Mouse (Mus musculus) heart, postnatal 14 days (tissue): ENCODE measurements around the gene Arl3. TPM values are rescaled to one million over a fixed set of nuclear protein-coding genes. Genes with fewer than 3 reads are reported as not detected.

Experiments used
- DNase-seq, 2 experiments: peaks; one replicate each; pipeline ENCODE4 v3.0.0; 2021 to 2022
- intact Hi-C: fragments of 180-260 bp; cut with DNase I; formaldehyde crosslinking; loops from one replicate; pipeline ENCODE4 v1.15.1; 2025
- total RNA-seq, 2 experiments: library from RNA; stranded (reverse); gene quantifications; 2 replicates each; pipeline ENCODE4 v1.2.3; 2021

Gene Arl3
- total RNA-seq, 2 experiments from 2014 or later = 29.7 to 30.0 TPM

DNA sequence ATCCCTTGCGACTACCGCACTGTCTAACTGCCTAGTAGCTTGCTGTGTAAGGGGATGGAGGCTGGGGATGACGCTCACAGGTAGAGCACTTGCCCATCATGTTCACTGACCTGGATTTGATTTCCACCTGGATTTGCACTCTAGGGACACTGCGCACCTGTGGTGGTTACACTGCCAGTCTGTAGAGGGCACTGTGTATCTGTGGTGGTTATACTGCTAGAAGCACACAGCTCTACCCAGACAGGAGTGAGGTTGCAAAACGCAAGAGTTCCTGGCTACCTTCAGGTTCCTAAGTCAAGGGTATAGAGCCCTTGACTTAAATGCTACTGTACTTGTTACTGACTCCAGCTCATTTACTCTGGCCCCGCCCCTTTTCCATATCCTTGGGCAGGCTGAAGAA is 34.8 kb downstream of the Arl3 start:
- intact Hi-C loops = no loop called here
- no peak for DNase-seq

DNA sequence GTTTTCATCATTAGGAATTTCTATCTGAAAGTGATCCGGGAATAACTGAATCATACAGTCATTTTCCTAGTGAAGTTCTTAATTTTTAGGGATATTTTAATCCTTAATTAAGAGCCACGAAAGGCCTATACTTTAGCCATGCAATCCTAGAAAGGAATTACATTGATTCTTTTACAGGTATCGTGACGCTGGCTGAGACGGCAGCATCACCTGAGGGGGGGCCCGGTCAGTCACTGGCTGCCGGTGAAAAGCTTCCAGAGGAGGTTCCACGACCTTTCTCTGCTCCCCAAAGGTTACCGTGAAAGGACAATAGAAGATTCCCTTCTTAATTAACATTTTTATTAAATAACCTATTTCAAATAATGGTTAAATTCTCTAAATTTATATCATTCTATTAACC is 35.6 kb downstream of the Arl3 start:
- intact Hi-C loops = no loop called here
- DNase-seq = no peak

DNA sequence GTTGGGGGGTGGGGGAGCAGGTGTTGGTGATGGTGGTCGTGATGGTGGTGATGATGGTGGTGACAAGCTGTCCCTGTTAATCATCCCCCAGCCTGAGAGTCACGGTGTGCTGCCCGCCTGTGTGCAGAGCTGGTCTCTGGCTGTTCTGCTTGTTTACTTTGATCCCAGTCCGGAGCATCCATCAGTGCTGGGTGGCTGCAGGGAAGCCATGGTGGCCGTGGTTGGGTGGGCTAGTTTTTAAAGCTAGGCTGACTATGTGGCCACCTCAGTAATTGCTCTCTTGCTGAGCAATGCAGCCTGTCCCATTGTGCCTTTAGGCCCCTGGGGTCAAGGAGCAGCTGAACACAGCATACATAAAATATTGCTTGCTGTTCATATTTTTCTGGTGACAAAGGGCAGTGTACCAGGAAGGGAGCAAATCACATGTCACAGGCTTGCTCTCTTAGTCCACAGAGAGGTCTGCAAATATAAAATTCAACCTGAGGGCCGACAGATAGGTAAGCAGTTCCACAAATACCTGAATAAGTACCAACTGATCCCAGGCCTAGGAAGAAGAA is 38.4 kb downstream of the Arl3 start:
- no peak for DNase-seq
- intact Hi-C loops = no loop called here

DNA sequence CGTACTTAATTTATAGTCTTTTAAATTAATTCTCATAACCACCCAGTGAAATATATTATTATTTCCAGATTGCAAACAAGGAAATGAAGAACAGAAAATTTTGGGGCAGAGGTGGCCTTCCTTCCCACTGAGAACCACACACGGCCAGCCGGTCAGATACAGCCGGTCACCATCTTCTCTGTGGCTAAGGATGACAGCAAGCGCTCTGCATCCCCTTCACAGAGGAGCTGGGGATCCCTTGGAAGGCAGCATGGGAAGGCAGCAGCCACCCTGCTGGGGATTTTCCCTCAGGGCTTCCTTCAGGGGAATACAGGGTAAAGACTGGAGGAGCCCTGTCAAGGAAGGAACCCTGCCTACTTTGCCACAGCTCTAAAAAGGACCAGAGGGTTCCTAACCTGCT is 39.5 kb downstream of the Arl3 start:
- intact Hi-C loops = no loop called here

DNA sequence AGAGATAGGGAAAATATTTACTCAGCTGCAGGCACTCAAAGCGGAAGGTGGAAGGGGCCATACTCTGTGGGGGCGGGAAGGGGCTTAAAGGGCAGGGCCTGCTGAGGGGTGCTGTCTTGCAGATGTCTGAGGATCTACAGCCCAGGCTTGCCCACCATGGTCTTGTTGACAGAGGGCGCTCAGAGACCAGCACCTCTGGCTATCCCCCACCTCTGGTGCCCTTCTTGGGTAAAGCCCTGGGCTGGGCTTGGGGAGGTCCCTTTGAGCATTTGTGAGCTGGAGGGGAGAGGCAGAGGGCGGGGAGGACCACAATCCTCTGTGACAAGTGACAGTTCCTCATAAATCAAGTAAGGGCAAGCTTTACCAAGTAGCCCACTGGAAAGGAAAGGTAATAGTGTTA is 39.9 kb downstream of the Arl3 start:
- DNase-seq = no peak
- intact Hi-C loops = no loop called here

More for the DNA sequence above, 39.5 kb downstream of the Arl3 start:
- DNase-seq = no peak

DNA sequence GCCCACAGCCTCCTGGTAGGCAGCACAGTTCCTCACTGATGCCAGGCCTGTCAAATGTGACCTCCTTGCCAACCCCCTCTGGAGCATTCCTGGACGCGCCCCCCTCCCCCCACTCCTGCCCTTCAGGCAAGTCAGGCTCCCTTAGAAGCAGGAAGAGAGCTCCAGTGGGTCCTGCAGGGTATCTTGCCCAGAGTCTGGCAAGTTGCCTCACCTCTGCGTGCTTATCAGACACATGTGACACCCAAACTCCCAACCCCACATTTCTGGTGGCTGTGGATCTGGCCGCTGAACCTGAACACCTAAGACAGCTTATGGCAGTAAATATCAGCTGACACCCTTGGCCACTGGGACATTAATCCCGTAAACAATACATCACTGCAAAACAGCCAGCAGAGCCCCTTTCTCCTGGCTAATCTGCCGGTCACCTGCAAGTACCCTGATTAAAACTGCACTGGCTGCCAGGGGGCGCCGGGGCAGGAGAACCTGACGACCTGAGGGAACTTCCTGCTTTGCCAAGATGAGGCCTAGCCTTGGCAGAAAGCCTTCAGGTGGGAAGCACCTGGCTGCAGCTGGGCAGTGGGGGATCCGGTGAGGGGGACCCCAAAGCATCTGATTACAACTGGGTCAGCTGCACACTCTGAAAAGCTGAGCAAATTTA is 40.8 kb downstream of the Arl3 start:
- intact Hi-C loops = no loop called here
- DNase-seq = peak; percentile 62 to 71

DNA sequence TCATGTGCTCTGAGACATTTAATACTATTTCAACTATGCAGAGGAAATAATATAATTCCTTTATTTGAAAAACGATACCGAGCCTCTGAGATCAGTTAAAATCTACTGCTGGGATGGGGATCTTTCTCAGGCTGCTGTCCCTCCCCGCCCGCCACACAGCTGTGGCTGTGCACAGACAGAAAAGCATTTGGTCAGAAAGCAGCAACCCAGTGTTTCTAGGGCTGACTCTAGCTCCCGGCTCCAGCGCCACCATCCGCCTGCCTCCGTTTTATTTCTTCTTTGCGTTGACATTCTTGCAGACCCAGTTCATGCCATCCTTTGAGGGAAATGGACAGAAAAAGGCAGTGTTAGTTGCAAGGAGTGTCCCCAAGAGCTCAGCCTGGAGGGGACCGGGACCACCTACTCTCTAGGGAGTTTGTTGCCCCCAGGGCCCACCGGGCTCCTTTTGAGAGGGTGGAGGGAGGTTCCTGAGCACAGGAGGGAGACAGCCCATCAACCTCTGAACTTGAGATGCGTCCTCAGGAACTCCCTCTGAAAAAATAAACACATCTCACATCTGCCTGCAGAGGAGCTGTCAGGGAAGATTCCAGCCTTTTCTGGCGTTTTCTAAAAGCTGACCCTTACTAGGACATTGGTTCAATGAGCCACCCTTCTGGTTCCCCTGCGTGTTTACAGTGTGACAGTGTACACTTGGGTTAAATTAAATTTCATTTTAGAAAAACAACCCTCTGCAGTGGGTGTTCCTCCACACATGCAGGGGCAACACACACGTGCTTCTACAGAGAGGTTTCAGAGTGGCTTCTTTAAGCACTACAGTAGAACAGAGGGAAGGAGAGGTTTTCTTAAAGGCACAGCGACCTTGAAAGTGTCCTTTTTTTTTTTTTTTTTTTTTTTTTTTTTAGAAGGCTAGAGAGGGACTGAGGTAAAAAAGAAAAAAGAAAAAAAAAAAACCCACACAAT is 41.6 kb downstream of the Arl3 start:
- DNase-seq = no peak

DNA sequence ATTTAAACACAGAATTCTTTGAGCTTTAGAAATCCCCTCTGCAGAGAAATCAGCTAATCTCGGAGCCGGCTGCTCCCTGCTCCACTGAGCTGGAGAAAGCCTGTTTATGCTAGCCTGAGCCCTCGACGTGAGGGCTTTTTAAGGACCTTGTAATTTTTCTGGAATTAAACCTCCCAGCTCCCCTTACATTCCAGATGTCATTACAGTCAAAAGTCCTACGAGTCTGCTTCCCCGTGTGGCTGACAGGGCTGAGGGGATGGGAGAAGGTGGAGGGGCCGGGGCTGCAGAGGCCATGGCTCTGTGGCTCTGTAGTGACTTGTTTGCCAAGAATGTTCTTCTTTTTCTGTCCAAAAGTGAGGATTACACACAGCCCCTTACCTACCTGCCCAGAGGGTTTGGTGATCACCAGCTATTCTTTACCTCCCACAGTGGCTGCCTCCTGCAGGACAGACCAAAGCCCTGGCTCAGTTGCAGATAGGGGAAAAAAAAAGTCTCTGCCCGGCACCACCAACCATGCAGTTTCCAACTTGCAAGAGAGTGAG is 42.5 kb downstream of the Arl3 start:
- no peak for DNase-seq
- intact Hi-C loops = no loop called here

More for the DNA sequence above, 41.6 kb downstream of the Arl3 start:
- intact Hi-C loops = no loop called here

DNA sequence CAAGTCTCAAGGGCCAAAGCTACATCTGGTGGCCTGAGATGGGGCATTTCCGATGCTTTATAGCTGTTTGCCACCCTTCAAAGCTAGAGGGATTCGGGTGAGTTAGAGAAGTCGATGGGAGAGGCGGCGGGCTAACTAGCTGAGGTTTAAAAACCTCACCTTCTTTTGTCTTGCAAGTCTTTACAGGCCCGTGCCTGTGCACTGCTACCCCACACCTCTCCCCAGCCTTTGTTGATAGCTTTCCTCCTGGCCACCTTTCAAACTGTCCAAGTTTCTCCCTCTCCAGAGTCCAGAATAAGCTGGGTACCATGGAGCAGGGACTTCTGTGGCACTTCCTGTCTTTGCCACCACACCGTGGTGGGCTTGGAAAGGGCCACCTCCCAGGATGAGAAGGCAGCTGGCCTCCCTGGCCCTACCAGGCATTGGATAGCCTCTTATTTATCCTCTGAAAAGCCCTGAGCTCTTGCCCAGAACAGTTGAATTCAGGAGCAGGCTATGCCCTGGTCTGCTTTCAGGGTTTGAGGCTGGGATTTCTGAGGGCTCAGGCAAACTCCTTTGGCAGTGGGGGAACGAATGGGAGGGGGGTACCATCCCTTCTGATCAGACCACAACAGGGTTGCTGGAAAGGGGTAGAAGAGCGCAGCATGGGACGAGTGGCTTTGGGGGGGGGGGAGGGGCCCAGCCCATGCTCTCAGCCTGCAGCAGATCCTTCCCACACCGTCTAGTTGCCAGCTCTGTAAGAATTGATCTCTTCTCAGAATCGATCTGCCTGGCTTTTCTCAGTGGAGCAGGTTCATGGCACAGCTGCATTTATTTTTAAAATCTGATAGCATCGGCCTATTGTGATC is 43.2 kb downstream of the Arl3 start:
- intact Hi-C loops = loop anchor here (2.0 kb wide), 1 partner anchor 33 kb away; no protein-coding TSS in a partner anchor
- DNase-seq = no peak

DNA sequence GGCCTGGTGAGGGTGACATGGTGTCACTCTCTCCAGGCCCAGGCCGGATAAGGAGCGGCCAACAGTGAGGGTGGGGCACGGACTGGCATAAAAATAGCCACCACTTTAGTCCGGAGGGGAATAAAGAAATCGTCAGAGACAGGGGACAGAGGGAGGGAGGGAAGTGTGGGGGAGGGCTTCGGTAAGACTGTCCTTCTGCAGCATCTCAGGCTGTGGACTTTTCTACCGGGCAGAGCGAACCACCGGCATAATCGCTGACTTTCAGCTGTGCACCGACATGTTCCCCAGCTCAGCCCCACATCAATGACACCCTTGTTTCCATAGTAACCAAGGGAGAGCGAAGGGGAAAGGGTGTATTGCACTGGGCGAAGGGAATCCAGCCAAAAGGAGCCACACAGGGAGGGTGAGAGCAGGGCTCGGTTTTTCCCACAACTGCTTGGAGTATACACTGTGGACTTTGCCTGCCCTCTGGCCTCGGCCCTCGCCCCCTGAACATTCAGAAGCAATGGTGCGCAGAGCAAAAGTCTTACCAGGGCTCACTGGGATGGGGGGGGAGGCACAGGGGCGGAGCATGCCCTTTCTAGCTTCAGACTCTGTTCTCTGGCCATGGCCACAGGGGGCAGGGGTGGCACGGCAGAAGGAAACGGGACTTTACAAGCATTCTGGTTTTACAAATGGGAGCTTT is 44.3 kb downstream of the Arl3 start:
- intact Hi-C loops = loop anchor here (2.0 kb wide), 1 partner anchor 34 kb away; no protein-coding TSS in a partner anchor
- DNase-seq = peak; percentile 66 to 72

DNA sequence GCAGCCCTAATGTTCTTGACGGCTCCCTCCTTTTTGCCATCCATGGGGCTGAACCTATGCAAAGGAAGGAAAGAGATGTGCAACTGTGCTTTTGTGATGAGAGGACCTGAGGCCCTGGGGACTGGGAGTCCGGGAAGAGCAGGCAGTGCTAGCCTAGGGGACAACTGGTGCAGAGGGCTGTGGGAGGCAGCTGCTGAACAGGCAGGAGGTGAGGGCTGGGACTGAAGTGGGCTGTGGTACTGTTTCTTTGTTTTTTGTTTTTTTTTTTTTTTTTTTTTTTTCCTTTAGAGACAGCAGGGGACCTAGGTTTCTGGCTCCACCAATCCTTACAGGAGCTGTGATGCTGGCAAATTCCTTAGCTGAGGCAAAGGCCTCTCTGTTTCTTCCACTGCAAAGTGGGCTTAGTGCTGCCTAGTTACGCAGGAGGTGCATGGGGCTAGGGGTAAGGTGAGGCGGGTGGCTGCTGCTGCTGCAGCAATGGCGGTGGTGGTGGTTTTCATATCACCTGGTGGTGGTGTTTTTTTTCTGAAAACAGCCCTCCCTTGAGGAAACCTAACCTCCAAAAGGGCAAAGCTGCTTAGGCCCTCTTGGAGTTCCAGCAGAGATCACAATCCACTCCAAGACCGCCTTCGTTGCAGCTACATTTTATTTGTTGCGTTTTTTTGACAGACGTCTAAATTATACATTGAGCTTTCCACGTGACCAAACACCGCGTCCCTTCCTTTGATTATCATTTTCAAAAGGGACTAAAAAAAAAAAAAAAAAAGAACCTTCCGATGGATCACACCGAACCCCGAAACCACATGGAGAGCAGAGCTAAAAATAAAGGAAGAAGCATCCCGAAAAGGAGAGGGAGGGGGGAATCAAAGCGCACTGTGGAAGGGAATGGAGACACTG is 45.1 kb downstream of the Arl3 start:
- intact Hi-C loops = loop anchor here (2.0 kb wide), 1 partner anchor 35 kb away; no protein-coding TSS in a partner anchor
- DNase-seq = no peak

DNA sequence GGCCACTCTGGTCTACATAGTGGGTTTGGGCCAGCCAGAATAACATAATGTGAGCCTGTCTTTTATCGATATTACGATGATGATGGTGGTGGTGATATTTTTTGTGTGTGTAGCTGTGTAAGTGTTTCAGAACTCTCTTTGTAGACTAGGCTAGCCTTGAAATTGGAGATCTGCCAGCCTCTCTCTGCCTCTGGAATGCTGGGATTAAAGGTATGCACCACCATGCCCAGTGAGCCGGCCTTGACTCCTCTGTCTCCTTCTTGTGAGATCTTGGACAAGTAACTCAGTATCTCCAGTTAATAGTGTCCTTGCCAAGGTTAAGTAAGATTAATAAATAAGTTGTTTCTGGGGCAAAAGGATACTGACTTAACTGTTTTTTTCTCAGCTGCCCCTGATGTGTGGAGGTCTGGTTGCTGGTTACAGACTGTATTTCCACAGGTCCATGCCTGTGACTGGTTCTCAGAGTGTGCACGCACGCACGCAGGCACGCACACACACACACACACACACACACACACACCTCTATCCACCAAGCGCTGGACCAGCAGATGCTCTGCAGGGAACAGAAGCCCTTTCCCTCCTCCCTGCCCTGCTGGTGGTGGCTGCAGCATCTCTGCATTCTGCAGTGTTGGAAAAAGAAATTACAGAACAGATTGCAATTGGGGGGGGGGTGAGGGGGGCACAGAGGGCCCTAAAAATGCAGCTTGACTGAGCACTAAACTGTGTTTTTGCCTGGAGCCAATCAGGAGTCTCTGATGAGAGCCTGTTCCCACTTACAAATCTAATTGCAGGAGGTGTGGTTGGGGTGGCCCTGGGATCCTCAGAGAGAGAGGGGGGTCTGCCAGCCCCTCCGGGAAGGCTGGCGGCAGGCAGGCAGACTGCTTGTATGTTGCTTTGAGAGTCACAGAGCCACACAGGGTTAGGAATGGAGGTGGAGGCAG is 47.0 kb downstream of the Arl3 start:
- intact Hi-C loops = loop anchor here (2.0 kb wide), 1 partner anchor 15 kb away; no protein-coding TSS in a partner anchor
- DNase-seq = no peak

DNA sequence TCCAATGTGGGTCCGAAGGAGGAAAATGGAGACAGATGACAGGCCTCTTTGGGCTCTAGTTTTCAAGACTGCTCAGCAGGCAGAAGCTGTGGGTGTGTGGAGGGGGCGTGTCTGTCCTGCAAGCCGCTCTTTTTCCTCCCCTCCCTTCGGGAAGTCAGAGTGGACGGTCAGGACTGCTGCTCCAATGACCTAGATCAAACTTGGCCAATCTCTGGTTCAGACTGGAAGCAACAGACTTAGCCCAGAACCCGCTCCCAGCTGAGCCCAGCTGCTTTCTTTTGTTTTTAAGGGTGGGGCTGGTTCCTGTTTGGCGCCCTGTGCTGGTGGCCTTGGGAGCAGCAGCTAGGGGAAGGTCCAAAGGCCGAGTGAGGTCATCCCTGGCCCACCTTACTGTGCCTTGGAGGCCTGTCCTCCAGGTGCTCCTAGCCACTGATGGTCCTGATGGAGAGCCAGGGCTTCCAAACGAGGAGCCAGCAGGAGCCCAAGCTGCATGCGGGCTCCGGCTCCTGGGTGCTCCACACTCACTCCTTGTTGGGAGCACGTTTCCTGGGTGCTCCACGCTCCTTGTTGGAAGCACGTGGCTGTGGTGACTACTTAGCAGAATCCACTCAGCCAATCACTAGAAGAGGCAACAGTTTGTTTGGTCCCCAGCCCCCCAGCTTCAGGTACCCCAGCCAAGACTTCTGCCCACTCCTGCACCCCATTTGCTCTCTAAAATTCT is 48.2 kb downstream of the Arl3 start:
- peak; percentile 84 to 87 for DNase-seq
- intact Hi-C loops = loop anchor here (2.0 to 5.0 kb wide), 2 partner anchors 14 to 127 kb away; partner anchors contain the start of genes Actr1a and Sufu

DNA sequence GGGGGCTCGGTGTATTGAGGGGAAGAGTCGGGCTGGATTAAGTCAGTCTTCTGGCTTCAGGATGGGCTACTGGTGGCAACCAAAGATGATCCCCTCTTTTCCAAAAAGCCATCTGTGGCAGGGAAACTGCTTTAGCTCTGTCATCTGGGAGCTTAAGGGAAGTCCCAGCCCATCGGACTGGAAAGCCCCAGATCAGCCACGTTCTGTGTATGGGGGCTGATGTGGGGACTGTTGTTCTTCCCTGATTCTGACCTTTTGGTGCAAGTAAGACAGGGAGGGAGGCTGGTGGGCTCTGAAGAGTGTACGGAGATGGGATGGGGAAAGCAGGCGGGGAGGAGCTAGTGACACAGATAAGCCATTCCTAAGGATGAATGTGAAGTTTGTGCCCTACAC is 48.9 kb downstream of the Arl3 start:
- DNase-seq = no peak
- intact Hi-C loops = loop anchor here (2.0 to 5.0 kb wide), 2 partner anchors 13 to 127 kb away; partner anchors contain the start of genes Actr1a and Sufu

DNA sequence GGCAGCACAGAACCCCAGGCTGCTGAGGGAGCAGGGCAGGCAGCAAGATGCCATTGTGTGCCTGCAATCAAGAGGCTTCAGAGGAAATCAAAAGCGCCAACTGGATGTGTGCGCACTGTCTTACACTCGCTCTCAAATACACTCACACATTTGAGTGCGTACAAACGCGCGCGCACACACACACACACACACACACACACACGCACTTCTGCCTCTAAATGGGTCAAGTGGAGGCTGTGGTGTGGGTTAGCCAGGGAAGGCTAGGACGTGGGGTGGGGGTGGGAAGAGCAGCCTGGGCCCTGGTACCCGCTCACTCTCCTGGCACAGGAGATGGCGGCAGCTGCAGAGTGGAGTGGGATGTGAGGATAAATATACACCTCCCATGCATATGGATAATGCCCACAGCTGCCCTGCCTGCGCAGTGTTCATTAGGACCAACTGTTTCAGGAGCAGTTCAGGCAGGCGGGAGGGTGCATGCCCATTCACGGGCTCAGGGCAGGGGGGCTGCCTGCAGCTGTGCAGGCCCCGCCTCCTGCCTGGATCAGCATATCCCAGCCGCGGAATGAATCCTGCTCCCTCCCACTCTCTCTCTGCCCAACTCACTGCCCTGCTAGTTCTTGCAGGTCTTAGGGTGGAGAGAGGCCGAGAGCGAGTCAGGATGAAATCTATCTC is 49.4 kb downstream of the Arl3 start:
- peak; percentile 65 to 68 for DNase-seq
- intact Hi-C loops = loop anchor here (2.0 to 5.0 kb wide), 3 partner anchors 13 to 126 kb away; partner anchors contain the start of genes Actr1a and Sufu

DNA sequence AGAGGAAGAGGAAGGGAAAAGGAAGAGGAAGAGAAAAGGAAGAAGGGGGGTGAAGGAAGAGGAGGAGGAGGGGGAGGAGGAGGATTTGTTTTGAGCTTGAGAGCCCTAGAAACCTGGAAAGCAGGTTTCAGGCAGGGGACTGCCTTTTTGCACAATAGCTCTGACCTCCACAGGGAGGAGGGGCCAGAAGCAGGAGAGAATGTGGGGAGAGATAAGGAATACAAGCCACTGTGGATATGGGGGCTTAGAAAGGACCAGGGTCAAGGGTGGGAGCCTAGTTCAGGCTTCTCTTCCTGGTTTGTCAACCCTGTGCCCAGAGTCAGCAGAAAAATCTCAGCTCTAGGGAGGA is 49.9 kb downstream of the Arl3 start:
- intact Hi-C loops = loop anchor here (2.0 to 5.0 kb wide), 2 partner anchors 18 to 126 kb away; partner anchors contain the start of genes Actr1a and Sufu
- no peak for DNase-seq
